Mouse (Mus musculus) heart, embryonic 16.5 days (tissue): ENCODE data around the gene Cops8. TPM values are rescaled to one million over a fixed set of nuclear protein-coding genes. Genes with fewer than 3 reads are reported as not detected.

Experiments used
- ATAC-seq: fragments of 200-750 bp; cut with Nextera tagmentation; replicated peaks from 2 replicates; pipeline ENCODE4 v1.8.0; 2017; ENCODE audit warnings: moderate number of reproducible peaks; ENCODE audit not compliant: insufficient read depth, low FRiP score; ENCODE audit errors: extremely low read depth
- H3K27ac ChIP-seq: fragments of 300-500 bp; sonication (generic); 2 replicates; pipeline ENCODE4 v1.5.1; 2014; ENCODE audit warnings: mild to moderate bottlenecking, low read length, control low read depth, moderate library complexity
- H3K27me3 ChIP-seq: fragments of 300-500 bp; sonication (generic); 2 replicates; pipeline ENCODE4 v1.6.1; 2014; ENCODE audit warnings: low read length, mixed read lengths; ENCODE audit not compliant: control insufficient read depth, insufficient read depth
- H3K36me3 ChIP-seq: fragments of 300-500 bp; sonication (generic); 2 replicates; pipeline ENCODE4 v1.6.1; 2014; ENCODE audit not compliant: control insufficient read depth, insufficient read depth
- H3K4me1 ChIP-seq: fragments of 300-500 bp; sonication (generic); 2 replicates; pipeline ENCODE4 v1.6.1; 2014; ENCODE audit warnings: low read length, mixed read lengths; ENCODE audit not compliant: control insufficient read depth, insufficient read depth
- H3K4me2 ChIP-seq: fragments of 300-500 bp; sonication (generic); 2 replicates; pipeline ENCODE4 v1.6.1; 2014; ENCODE audit warnings: low read depth, mild to moderate bottlenecking, control low read depth, low read length
- H3K4me3 ChIP-seq: fragments of 300-500 bp; sonication (generic); 2 replicates; pipeline ENCODE4 v1.5.1; 2014; ENCODE audit warnings: mild to moderate bottlenecking, control low read depth, low read length
- H3K9ac ChIP-seq: fragments of 300-500 bp; sonication (generic); 2 replicates; pipeline ENCODE4 v1.6.1; 2014; ENCODE audit warnings: low read length, control low read depth
- H3K9me3 ChIP-seq: fragments of 300-500 bp; sonication (generic); replicated peaks from 2 replicates; pipeline ENCODE4 v1.6.1; 2016; ENCODE audit warnings: low read length; ENCODE audit not compliant: control insufficient read depth
- WGBS: fragments of 180-500 bp; shearing (Covaris S2); extraction: QIAGEN DNeasy Blood & Tissue Kit; methylation state at CpG from one replicate; pipeline ENCODE4 v1.1.7; 2014; 5-methylcytosine and 5-hydroxymethylcytosine counted together
- polyA plus RNA-seq: library from polyadenylated mRNA; unstranded; fragments of >200 nt; fragmentation: Nextera tagmentation; extraction: Ambion mirVana; gene quantifications from 2 replicates; pipeline ENCODE4 v1.2.1, GENCODE M21; 2015

Gene Cops8
- polyA plus RNA-seq, 1 experiment from 2014 or later = 121 TPM

DNA sequence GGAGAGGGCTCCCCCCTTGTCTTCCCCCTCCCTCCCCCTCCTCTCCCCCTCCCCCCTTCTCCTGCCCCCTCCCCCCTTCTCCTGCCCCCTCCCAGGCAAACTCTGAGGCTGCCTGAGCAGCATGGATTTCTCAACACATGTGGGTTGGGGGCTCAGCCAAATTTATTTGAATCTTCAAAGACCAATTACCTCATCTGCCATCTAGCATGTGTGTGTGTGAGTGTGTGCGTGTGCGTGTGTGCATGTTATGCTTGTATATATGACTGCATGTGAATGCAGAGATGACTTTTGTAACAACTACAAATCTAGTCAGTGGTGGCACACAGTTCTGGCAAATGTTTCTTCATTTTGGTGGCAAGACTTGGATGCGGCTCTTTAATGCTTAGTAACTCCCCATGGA lies 55.8 kb downstream of the Cops8 start:
- no peak overlapping the region for H3K4me2 ChIP-seq
- H3K36me3 ChIP-seq = no peaks in the 10 kb centered on the region
- H3K27ac ChIP-seq = no peak overlapping the region
- H3K4me3 ChIP-seq = no peak overlapping the region
- H3K9ac ChIP-seq = no peak overlapping the region
- H3K9me3 ChIP-seq = no peaks in the 10 kb centered on the region
- WGBS = 86% methylated on average over 3 of the region's 3 CpGs
- ATAC-seq = no peak
- H3K27me3 ChIP-seq = no peaks in the 10 kb centered on the region
- no peaks in the 10 kb centered on the region for H3K4me1 ChIP-seq

DNA sequence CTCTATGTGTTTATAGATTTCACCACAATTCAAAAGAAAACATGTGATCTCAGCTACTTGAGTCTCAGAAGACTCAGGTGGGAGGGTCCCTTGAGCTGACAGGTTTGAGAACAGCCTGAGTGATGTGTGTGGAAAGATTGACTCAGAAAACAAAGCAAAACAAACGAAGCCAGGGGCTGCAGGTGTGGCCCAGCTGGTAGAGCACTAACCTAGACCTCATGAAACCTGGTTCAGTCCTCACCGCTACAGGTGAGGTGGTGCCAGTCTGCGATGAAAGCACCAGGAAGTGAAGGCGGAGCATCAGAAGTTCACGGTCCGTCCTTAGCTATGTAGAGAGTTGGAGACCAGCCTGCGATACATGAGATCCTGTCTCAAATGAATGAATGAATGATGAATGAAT lies 57.4 kb downstream of the Cops8 start:
- no peaks in the 10 kb centered on the region for H3K9me3 ChIP-seq
- WGBS = 79% methylated on average over 7 of the region's 7 CpGs

DNA sequence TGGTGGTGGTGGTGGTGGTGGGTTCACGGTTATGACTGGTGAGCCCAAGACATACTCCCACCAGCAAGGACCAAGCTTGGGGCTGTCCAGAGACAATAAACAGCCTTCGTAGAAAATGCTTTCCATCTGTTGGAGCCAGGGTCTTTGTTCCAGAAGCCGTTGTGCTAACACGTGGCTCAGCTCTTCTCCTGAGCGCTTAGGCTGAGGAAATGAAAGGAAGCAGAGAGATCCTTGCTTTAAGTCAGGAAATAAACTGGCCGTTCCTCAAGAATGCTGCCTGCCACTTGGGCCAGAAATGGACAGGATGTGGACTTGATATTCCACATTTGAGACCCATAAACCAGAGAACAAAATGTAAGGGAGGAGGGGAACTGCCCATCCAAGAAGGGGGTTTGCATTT lies 59.7 kb downstream of the Cops8 start:
- Histone ChIP-seq H3K36me3 (no peaks in the 10 kb centered on the region), H3K4me1 (peaks cover 8% of the 10 kb centered on the region), H3K27me3 (no peaks in the 10 kb centered on the region), H3K4me2 (no peak overlapping the region), H3K4me3 (no peak overlapping the region), H3K27ac (0 out of 2 replicates have a peak overlapping the region, but pooled peaks have one; percentile 30), H3K9me3 (no peaks in the 10 kb centered on the region), H3K9ac (no peak overlapping the region)
- no peak for ATAC-seq
- WGBS = 68% methylated on average over 6 of the region's 6 CpGs

More for the DNA sequence above, 57.4 kb downstream of the Cops8 start:
- no peaks in the 10 kb centered on the region for H3K36me3 ChIP-seq
- H3K9ac ChIP-seq = no peak overlapping the region
- no peaks in the 10 kb centered on the region for H3K27me3 ChIP-seq
- no peaks in the 10 kb centered on the region for H3K4me1 ChIP-seq
- no peak for ATAC-seq
- H3K4me2 ChIP-seq = no peak overlapping the region
- no peak overlapping the region for H3K4me3 ChIP-seq
- H3K27ac ChIP-seq = no peak overlapping the region

Other genes with a start within 250 kb of the Cops8 start
- gene Col6a3, start 241.0 kb downstream of the Cops8 start, polyA plus RNA-seq = 29.4 and 35.2 TPM in 2 replicates